Mouse (Mus musculus): Measurements from ENCODE around the gene Vwa5b1. TPM values are rescaled to one million over a fixed set of nuclear protein-coding genes. Genes with fewer than 3 reads are reported as not detected.

The Vwa5b1 gene
- polyA plus RNA-seq, 1 experiment: not detected

DNA sequence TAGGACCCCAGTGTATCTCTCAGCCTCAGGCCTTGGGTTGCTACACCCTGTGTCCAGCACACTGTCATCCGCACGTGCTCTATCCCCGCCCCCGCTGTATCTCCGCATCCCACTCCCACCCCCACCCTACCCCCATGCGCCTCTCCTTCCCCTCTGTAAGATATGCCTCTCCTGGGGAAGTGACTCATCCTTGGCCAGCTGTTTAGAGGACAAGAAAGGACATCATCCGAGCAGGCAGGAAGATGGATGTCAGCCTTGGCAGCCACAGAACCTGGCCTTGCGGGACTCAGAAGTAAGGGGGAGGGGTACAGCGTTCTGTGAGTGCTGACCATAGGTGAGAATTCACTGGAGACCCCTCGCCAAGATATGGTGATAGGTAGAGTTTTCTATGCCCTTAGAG is 30.8 kb upstream of the Vwa5b1 start:
- no peak overlapping the region for H3K4me3 ChIP-seq (ENCODE audit: insufficient read depth, low read depth, low read length)
- TF ChIP-seq POLR2A (IDR thresholded peaks at IDR 0.05; ENCODE audit: low read depth, low read length) (no peak), CTCF (conservative IDR thresholded peaks at IDR 0.05; ENCODE audit: insufficient read depth, insufficient read length, low read depth, low read length) (no peak)
- no peak overlapping the region for H3K27ac ChIP-seq (ENCODE audit: insufficient read depth, low read depth, low read length)
- no peak for DNase-seq
- H3K36me3 ChIP-seq (ENCODE audit: control insufficient read depth, insufficient read depth, low read length): no peaks in the 10 kb centered on the region
- H3K4me1 ChIP-seq (ENCODE audit: control insufficient read depth, insufficient read depth, low read length): no peaks in the 10 kb centered on the region
- 54% methylated on average over 10 of the region's 10 CpGs for WGBS
- no peaks in the 10 kb centered on the region for H3K27me3 ChIP-seq (replicated peaks; ENCODE audit: control insufficient read depth, insufficient read depth, low read length)

DNA sequence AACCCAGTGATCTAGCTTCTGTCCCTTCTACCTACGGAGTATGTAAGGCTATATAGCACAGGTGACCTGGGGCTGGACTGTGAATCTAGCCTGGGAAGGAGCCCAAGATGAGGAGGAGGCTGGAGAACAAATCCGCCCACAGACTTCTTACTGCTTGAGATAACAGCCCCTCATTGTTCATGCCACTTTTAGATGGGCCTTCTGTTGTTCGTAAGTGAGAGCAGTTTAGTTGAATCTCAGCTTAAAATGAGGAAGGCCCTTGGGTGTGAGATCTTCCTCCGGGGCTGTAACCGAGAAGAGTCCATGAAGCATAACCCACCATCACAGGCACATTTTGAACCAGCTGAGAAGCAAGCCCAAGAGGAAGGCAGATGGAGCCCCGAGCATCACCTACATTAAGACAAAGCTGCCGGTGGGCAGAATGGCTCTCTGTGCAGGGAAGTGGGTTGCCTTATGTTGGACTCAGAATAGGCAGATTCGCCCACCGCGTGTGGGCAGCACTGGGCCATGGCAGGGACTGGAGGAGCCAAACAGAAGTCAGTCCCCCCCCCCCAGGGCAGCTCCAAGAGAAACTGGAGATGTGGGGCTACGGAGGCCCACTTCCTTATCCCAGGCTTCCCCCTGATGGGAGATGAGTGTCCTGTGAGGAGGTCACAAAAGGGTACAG is 24.4 kb upstream of the Vwa5b1 start:
- H3K27ac ChIP-seq (ENCODE audit: insufficient read depth, low read depth, low read length): no peak overlapping the region
- H3K4me1 ChIP-seq (ENCODE audit: control insufficient read depth, insufficient read depth, low read length): no peaks in the 10 kb centered on the region
- H3K4me3 ChIP-seq (ENCODE audit: insufficient read depth, low read depth, low read length): no peak overlapping the region
- H3K27me3 ChIP-seq (replicated peaks; ENCODE audit: control insufficient read depth, insufficient read depth, low read length): no peaks in the 10 kb centered on the region
- no peaks in the 10 kb centered on the region for H3K36me3 ChIP-seq (ENCODE audit: control insufficient read depth, insufficient read depth, low read length)
- no peak for TF ChIP-seq CTCF (conservative IDR thresholded peaks at IDR 0.05; ENCODE audit: insufficient read depth, insufficient read length, low read depth, low read length)
- TF ChIP-seq POLR2A (IDR thresholded peaks at IDR 0.05; ENCODE audit: low read depth, low read length): no peak
- 76% methylated on average over 11 of the region's 11 CpGs for WGBS
- no peak for DNase-seq

DNA sequence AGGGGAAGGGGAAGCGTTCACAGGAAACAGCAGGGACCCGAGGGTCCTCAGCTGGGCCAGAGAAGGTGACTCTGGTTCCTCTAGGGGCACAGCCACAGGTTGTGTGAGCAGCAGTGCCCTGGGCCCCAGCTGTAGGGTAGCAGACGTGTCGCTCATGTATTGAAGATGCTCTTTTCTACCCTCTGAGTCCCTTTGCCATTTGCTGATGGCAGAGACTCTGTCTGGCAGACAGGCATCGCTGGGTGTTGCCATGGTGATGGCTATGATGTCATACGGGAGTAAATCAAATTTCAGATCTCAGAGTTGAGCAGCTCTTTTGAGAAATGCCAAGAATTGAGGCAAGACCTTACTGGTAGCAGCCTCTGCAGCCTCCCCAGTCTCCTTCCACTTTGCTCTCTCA is 17.4 kb upstream of the Vwa5b1 start:
- H3K27ac ChIP-seq (ENCODE audit: insufficient read depth, low read depth, low read length): no peak overlapping the region
- 42% methylated on average over 6 of the region's 6 CpGs for WGBS
- DNase-seq: no peak
- no peaks in the 10 kb centered on the region for H3K27me3 ChIP-seq (replicated peaks; ENCODE audit: control insufficient read depth, insufficient read depth, low read length)
- no peaks in the 10 kb centered on the region for H3K4me1 ChIP-seq (ENCODE audit: control insufficient read depth, insufficient read depth, low read length)
- TF ChIP-seq CTCF (conservative IDR thresholded peaks at IDR 0.05; ENCODE audit: insufficient read depth, insufficient read length, low read depth, low read length): no peak
- TF ChIP-seq POLR2A (IDR thresholded peaks at IDR 0.05; ENCODE audit: low read depth, low read length): no peak
- H3K36me3 ChIP-seq (ENCODE audit: control insufficient read depth, insufficient read depth, low read length): no peaks in the 10 kb centered on the region
- no peak overlapping the region for H3K4me3 ChIP-seq (ENCODE audit: insufficient read depth, low read depth, low read length)

DNA sequence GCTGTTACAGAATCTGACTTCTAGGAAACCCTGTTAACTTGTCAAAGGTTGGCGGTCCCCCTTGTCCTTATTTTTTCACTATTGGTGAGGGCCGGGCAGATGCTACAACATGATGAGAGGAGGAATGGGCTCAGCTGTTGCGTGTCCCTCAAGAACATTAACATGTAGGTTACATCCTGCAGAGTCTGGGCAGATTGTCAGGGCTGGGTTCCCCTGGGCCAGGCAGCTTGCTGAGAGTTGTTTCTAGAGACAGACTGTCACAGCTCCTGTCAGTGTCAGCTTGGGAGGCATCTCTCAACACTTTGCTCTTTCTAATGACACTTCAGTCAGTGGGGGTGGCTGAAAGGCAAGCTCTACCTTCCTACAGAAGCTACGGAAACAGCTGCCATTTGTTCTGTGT is 16.2 kb upstream of the Vwa5b1 start:
- Histone ChIP-seq H3K27ac (ENCODE audit: insufficient read depth, low read depth, low read length) (no peak overlapping the region), H3K4me1 (ENCODE audit: control insufficient read depth, insufficient read depth, low read length) (no peaks in the 10 kb centered on the region), H3K27me3 (replicated peaks; ENCODE audit: control insufficient read depth, insufficient read depth, low read length) (no peaks in the 10 kb centered on the region), H3K4me3 (ENCODE audit: insufficient read depth, low read depth, low read length) (no peak overlapping the region), H3K36me3 (ENCODE audit: control insufficient read depth, insufficient read depth, low read length) (no peaks in the 10 kb centered on the region)
- no peak for DNase-seq
- 90% methylated on average over 4 of the region's 4 CpGs for WGBS
- TF ChIP-seq CTCF (conservative IDR thresholded peaks at IDR 0.05; ENCODE audit: insufficient read depth, insufficient read length, low read depth, low read length): no peak
- no peak for TF ChIP-seq POLR2A (IDR thresholded peaks at IDR 0.05; ENCODE audit: low read depth, low read length)

DNA sequence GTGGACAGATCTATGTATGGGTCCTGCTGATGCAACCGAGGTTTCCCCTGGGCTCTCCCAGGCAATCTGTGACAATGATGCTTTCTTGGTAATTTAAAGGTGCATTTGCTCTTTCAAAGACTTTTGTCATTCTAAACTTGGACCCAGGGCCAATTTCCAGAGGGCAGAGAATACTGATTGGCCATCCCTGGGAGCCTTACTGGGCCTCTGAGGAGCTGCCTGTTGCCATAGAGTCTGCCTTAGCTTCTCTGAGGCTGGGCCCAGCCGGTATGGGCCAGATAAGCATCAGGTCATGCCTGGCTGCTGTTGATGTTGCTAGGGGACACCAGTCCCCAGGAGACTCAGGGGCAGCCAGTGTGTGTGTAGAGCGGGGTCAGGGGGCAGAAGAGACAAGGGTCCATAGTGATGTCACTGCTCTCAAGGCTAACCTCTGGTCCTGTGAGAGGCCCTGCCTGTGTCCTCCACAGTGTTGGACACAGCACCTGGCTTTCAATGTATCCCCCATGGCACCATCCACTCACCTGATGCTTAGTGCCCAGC is 12.5 kb upstream of the Vwa5b1 start:
- no peaks in the 10 kb centered on the region for H3K36me3 ChIP-seq (ENCODE audit: control insufficient read depth, insufficient read depth, low read length)
- no peak overlapping the region for H3K4me3 ChIP-seq (ENCODE audit: insufficient read depth, low read depth, low read length)
- peak; percentile 13 for DNase-seq
- no peak overlapping the region for H3K27ac ChIP-seq (ENCODE audit: insufficient read depth, low read depth, low read length)
- no peak for TF ChIP-seq CTCF (conservative IDR thresholded peaks at IDR 0.05; ENCODE audit: insufficient read depth, insufficient read length, low read depth, low read length)
- no peak for TF ChIP-seq POLR2A (IDR thresholded peaks at IDR 0.05; ENCODE audit: low read depth, low read length)
- H3K27me3 ChIP-seq (replicated peaks; ENCODE audit: control insufficient read depth, insufficient read depth, low read length): no peaks in the 10 kb centered on the region
- 66% methylated on average over 3 of the region's 3 CpGs for WGBS
- H3K4me1 ChIP-seq (ENCODE audit: control insufficient read depth, insufficient read depth, low read length): no peaks in the 10 kb centered on the region

DNA sequence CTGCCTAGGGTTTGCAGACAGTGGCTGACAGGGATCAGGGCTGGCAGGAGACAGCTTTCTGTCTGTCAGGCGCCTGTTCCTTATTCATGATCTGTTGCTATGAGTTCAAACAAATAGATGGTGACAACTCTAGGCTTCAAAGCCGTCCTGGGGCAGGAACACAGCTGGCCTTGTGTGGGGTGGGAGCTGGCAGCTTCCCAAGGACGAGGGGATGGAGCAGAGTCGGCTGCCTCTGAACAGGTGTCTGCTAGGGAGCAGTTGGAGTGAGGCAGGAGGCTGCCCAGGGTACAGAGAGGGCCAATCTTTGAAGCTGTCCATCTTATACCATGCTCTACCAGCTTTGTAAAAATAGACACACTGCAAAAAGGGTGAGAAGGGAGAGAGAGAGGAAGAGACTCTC is 6.6 kb upstream of the Vwa5b1 start:
- no peak overlapping the region for H3K27ac ChIP-seq (ENCODE audit: insufficient read depth, low read depth, low read length)
- 42% methylated on average over 4 of the region's 4 CpGs for WGBS
- no peaks in the 10 kb centered on the region for H3K4me1 ChIP-seq (ENCODE audit: control insufficient read depth, insufficient read depth, low read length)
- no peaks in the 10 kb centered on the region for H3K36me3 ChIP-seq (ENCODE audit: control insufficient read depth, insufficient read depth, low read length)
- no peak for DNase-seq
- no peaks in the 10 kb centered on the region for H3K27me3 ChIP-seq (replicated peaks; ENCODE audit: control insufficient read depth, insufficient read depth, low read length)
- no peak overlapping the region for H3K4me3 ChIP-seq (ENCODE audit: insufficient read depth, low read depth, low read length)
- TF ChIP-seq POLR2A (IDR thresholded peaks at IDR 0.05; ENCODE audit: low read depth, low read length) (no peak), CTCF (conservative IDR thresholded peaks at IDR 0.05; ENCODE audit: insufficient read depth, insufficient read length, low read depth, low read length) (no peak)

DNA sequence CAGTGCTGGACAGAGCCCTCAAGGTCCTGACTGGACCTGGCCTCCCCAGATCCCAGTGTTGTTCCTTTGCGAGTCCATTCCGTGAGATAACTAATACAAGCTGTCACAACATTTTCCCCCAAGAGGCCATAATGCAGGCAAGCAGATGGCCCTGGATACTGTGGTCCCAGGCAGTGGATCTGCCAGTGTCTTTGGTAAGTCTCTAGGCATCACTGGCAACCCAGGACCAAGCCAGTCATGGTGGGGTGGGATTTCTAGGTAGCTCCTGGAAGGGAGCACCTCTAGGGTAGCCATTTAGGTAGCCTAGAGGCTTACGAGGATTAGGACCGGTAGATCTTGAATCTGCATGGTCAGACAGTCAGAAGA is 445 bp upstream of the Vwa5b1 start:
- H3K36me3 ChIP-seq (ENCODE audit: control insufficient read depth, insufficient read depth, low read length): no peaks in the 10 kb centered on the region
- no peak overlapping the region for H3K27ac ChIP-seq (ENCODE audit: insufficient read depth, low read depth, low read length)
- WGBS: 52% methylated on average over 4 of the region's 4 CpGs
- no peak overlapping the region for H3K4me3 ChIP-seq (ENCODE audit: insufficient read depth, low read depth, low read length)
- no peak for TF ChIP-seq POLR2A (IDR thresholded peaks at IDR 0.05; ENCODE audit: low read depth, low read length)
- no peak for TF ChIP-seq CTCF (conservative IDR thresholded peaks at IDR 0.05; ENCODE audit: insufficient read depth, insufficient read length, low read depth, low read length)
- no peak for DNase-seq
- H3K27me3 ChIP-seq (replicated peaks; ENCODE audit: control insufficient read depth, insufficient read depth, low read length): no peaks in the 10 kb centered on the region
- no peaks in the 10 kb centered on the region for H3K4me1 ChIP-seq (ENCODE audit: control insufficient read depth, insufficient read depth, low read length)
